Mouse (Mus musculus) MEL (cell line): ENCODE results near the gene Abcc2. TPM values are rescaled to one million over a fixed set of nuclear protein-coding genes. Genes with fewer than 3 reads are reported as not detected.

Experiments used
- DNase-seq: peaks from one replicate; pipeline ENCODE4 v3.0.0; 2011; ENCODE audit warnings: low read depth, low spot score
- H3K27ac ChIP-seq: 2 replicates; pipeline ENCODE4 v1.5.1; 2012; ENCODE audit warnings: low read depth, mild to moderate bottlenecking, control low read depth, low read length, moderate library complexity; ENCODE audit not compliant: control insufficient read depth
- H3K27me3 ChIP-seq, 2 experiments: fragments of 150-350 bp in 1 of 2; sonication (generic) in 1 of 2; 2 replicates each; pipeline ENCODE4 v1.6.1; 2012; ENCODE audit warnings: low read length in 2 of 2, mild to moderate bottlenecking in 2 of 2, improper control_type of control experiment in 1 of 2, moderate library complexity in 1 of 2; ENCODE audit not compliant: insufficient read depth in 2 of 2, control insufficient read depth in 1 of 2
- H3K36me3 ChIP-seq, 2 experiments: 2 replicates each; pipeline ENCODE4 v1.6.1; 2012 to 2014; ENCODE audit warnings: low read length in 2 of 2, improper control_type of control experiment in 1 of 2, inconsistent platforms in 1 of 2, mild to moderate bottlenecking in 1 of 2; ENCODE audit not compliant: insufficient read depth in 2 of 2, control insufficient read depth in 1 of 2
- H3K4me1 ChIP-seq, 2 experiments: fragments of 150-350 bp in 1 of 2; sonication (generic) in 1 of 2; 2 replicates each; pipeline ENCODE4 v1.6.1; 2012; ENCODE audit warnings: low read length in 2 of 2, improper control_type of control experiment in 1 of 2, mild to moderate bottlenecking in 1 of 2; ENCODE audit not compliant: insufficient read depth in 2 of 2, control insufficient read depth in 1 of 2
- H3K4me3 ChIP-seq, 2 experiments: fragments of 150-350 bp in 1 of 2; sonication (generic) in 1 of 2; 2 replicates each; pipeline ENCODE4 v1.5.1; 2012; ENCODE audit warnings: low read depth in 2 of 2, low read length in 2 of 2, mild to moderate bottlenecking in 2 of 2, moderate library complexity in 2 of 2, control low read depth in 1 of 2, improper control_type of control experiment in 1 of 2; ENCODE audit not compliant: control insufficient read depth in 1 of 2, insufficient read depth in 1 of 2
- H3K79me2 ChIP-seq: 2 replicates; pipeline ENCODE4 v1.6.1; 2012; ENCODE audit warnings: mild to moderate bottlenecking, low read length, moderate library complexity; ENCODE audit not compliant: control insufficient read depth, poor library complexity, insufficient read depth
- H3K9ac ChIP-seq: 2 replicates; pipeline ENCODE4 v1.6.1; 2012; ENCODE audit warnings: low read depth, mild to moderate bottlenecking, control low read depth, low read length, moderate library complexity; ENCODE audit not compliant: control insufficient read depth, poor library complexity, severe bottlenecking
- H3K9me3 ChIP-seq: fragments of 150-350 bp; sonication (generic); replicated peaks from 2 replicates; pipeline ENCODE4 v1.6.1; 2012; ENCODE audit warnings: mild to moderate bottlenecking, low read length, improper control_type of control experiment, moderate library complexity; ENCODE audit not compliant: insufficient read depth
- BHLHE40 ChIP-seq: IDR thresholded peaks from 2 replicates; pipeline ENCODE4 v1.6.1; 2012; ENCODE audit warnings: low read depth, mild to moderate bottlenecking, inconsistent platforms, low read length, improper control_type of control experiment, borderline replicate concordance
- CHD1 ChIP-seq: IDR thresholded peaks from 2 replicates; pipeline ENCODE4 v1.6.1; 2012; ENCODE audit warnings: low read depth, mild to moderate bottlenecking, inconsistent platforms, low read length, improper control_type of control experiment
- CHD2 ChIP-seq: IDR thresholded peaks from 2 replicates; pipeline ENCODE4 v1.6.1; 2011; ENCODE audit warnings: low read length, improper control_type of control experiment
- CTCF ChIP-seq, 3 experiments: IDR thresholded peaks in 2 of 3; conservative IDR thresholded peaks in 1 of 3; 2 replicates each; pipeline ENCODE4 v1.5.1; 2011 to 2012; ENCODE audit warnings: low read length in 3 of 3, low read depth in 2 of 3, mild to moderate bottlenecking in 2 of 3, improper control_type of control experiment in 1 of 3, inconsistent platforms in 1 of 3, mixed read lengths in 1 of 3, moderate library complexity in 1 of 3; ENCODE audit not compliant: control insufficient read depth in 1 of 3, insufficient read depth in 1 of 3, poor library complexity in 1 of 3, severe bottlenecking in 1 of 3
- E2F4 ChIP-seq: IDR thresholded peaks from 2 replicates; pipeline ENCODE4 v1.6.1; 2011; ENCODE audit warnings: low read depth, low read length, improper control_type of control experiment, borderline replicate concordance
- ELF1 ChIP-seq: IDR thresholded peaks from 2 replicates; pipeline ENCODE4 v1.6.1; 2014; ENCODE audit warnings: low read depth, mild to moderate bottlenecking, inconsistent platforms, low read length, improper control_type of control experiment, moderate library complexity
- EP300 ChIP-seq, 2 experiments: IDR thresholded peaks; 2 replicates each; pipeline ENCODE4 v1.6.1; 2011; ENCODE audit warnings: improper control_type of control experiment in 2 of 2, low read length in 2 of 2, low read depth in 1 of 2, mild to moderate bottlenecking in 1 of 2
- GABPA ChIP-seq: IDR thresholded peaks from 2 replicates; pipeline ENCODE4 v1.6.1; 2012; ENCODE audit warnings: low read depth, mild to moderate bottlenecking, inconsistent platforms, low read length, improper control_type of control experiment, moderate library complexity
- GATA1 ChIP-seq: IDR thresholded peaks from 2 replicates; pipeline ENCODE4 v1.6.1; 2011; ENCODE audit warnings: low read depth, low read length, improper control_type of control experiment
- KAT2A ChIP-seq: conservative IDR thresholded peaks from 2 replicates; pipeline ENCODE4 v1.6.1; 2012; ENCODE audit warnings: low read depth, low read length, improper control_type of control experiment, inconsistent platforms
- MAFK ChIP-seq: IDR thresholded peaks from 2 replicates; pipeline ENCODE4 v1.6.1; 2011; ENCODE audit warnings: low read depth, mild to moderate bottlenecking, low read length, improper control_type of control experiment, borderline replicate concordance
- MAX ChIP-seq: IDR thresholded peaks from 2 replicates; pipeline ENCODE4 v1.6.1; 2011; ENCODE audit warnings: low read length, improper control_type of control experiment
- MAZ ChIP-seq: IDR thresholded peaks from 2 replicates; pipeline ENCODE4 v1.6.1; 2012; ENCODE audit warnings: low read depth, mild to moderate bottlenecking, inconsistent platforms, low read length, improper control_type of control experiment
- MEF2A ChIP-seq: IDR thresholded peaks from 2 replicates; pipeline ENCODE4 v1.6.1; 2014; ENCODE audit warnings: low read depth, mild to moderate bottlenecking, inconsistent platforms, low read length, improper control_type of control experiment; ENCODE audit not compliant: poor library complexity, insufficient replicate concordance, severe bottlenecking; ENCODE audit errors: extremely low read depth
- MXI1 ChIP-seq: IDR thresholded peaks from 2 replicates; pipeline ENCODE4 v1.6.1; 2011; ENCODE audit warnings: mild to moderate bottlenecking, low read depth, low read length, improper control_type of control experiment
- MYB ChIP-seq: IDR thresholded peaks from 2 replicates; pipeline ENCODE4 v1.6.1; 2011; ENCODE audit warnings: mild to moderate bottlenecking, low read depth, low read length, improper control_type of control experiment
- MYC ChIP-seq: IDR thresholded peaks from 2 replicates; pipeline ENCODE4 v1.6.1; 2011; ENCODE audit warnings: low read depth, mild to moderate bottlenecking, low read length, improper control_type of control experiment, moderate library complexity
- NRF1 ChIP-seq: IDR thresholded peaks from 2 replicates; pipeline ENCODE4 v1.6.1; 2014; ENCODE audit warnings: low read depth, mild to moderate bottlenecking, inconsistent platforms, low read length, improper control_type of control experiment, moderate library complexity; ENCODE audit not compliant: poor library complexity, insufficient read depth, severe bottlenecking
- POLR2A ChIP-seq, 2 experiments: IDR thresholded peaks; 2 replicates each; pipeline ENCODE4 v1.6.1; 2011 to 2012; ENCODE audit warnings: low read length in 2 of 2, mild to moderate bottlenecking in 2 of 2, control low read depth in 1 of 2, improper control_type of control experiment in 1 of 2, low read depth in 1 of 2, moderate library complexity in 1 of 2; ENCODE audit not compliant: control insufficient read depth in 1 of 2, insufficient read depth in 1 of 2, poor library complexity in 1 of 2
- POLR2AphosphoS2 ChIP-seq: IDR thresholded peaks from 2 replicates; pipeline ENCODE4 v1.6.1; 2011; ENCODE audit warnings: low read length, improper control_type of control experiment
- RAD21 ChIP-seq: IDR thresholded peaks from 2 replicates; pipeline ENCODE4 v1.6.1; 2011; ENCODE audit warnings: mild to moderate bottlenecking, low read depth, low read length, improper control_type of control experiment
- RCOR1 ChIP-seq: IDR thresholded peaks from 2 replicates; pipeline ENCODE4 v1.6.1; 2012; ENCODE audit warnings: low read depth, mild to moderate bottlenecking, inconsistent platforms, low read length, improper control_type of control experiment
- SIN3A ChIP-seq: IDR thresholded peaks from 2 replicates; pipeline ENCODE4 v1.6.1; 2012; ENCODE audit warnings: low read length, improper control_type of control experiment, inconsistent platforms
- TBP ChIP-seq: IDR thresholded peaks from 2 replicates; pipeline ENCODE4 v1.8.0; 2011; ENCODE audit warnings: low read depth, low read length, improper control_type of control experiment
- TCF12 ChIP-seq: IDR thresholded peaks from 2 replicates; pipeline ENCODE4 v1.6.1; 2014; ENCODE audit warnings: low read depth, mild to moderate bottlenecking, inconsistent platforms, low read length, improper control_type of control experiment, moderate library complexity
- UBTF ChIP-seq: IDR thresholded peaks from 2 replicates; pipeline ENCODE4 v1.6.1; 2012; ENCODE audit warnings: low read depth, mild to moderate bottlenecking, inconsistent platforms, low read length, improper control_type of control experiment, moderate library complexity, borderline replicate concordance; ENCODE audit not compliant: insufficient read depth
- USF1 ChIP-seq: IDR thresholded peaks from 2 replicates; pipeline ENCODE4 v1.6.1; 2014; ENCODE audit warnings: low read depth, mild to moderate bottlenecking, inconsistent platforms, low read length, improper control_type of control experiment, moderate library complexity
- ZKSCAN1 ChIP-seq: IDR thresholded peaks from 2 replicates; pipeline ENCODE4 v1.6.1; 2012; ENCODE audit warnings: low read depth, mild to moderate bottlenecking, inconsistent platforms, low read length, improper control_type of control experiment, moderate library complexity
- ZMIZ1 ChIP-seq: IDR thresholded peaks from 2 replicates; pipeline ENCODE4 v1.6.1; 2012; ENCODE audit warnings: low read depth, mild to moderate bottlenecking, inconsistent platforms, low read length, improper control_type of control experiment, moderate library complexity
- polyA plus RNA-seq, 2 experiments: library from polyadenylated mRNA; stranded (reverse) in 1 of 2; unstranded in 1 of 2; fragments of >175 nt in 1 of 2; fragments of >200 nt in 1 of 2; gene quantifications; 2 replicates each; pipeline versions ENCODE4 v1.2.1 to v1.2.4; 2012; ENCODE audit warnings: low replicate concordance in 2 of 2, low read depth in 1 of 2; ENCODE audit not compliant: insufficient read length in 2 of 2, insufficient read depth in 1 of 2, missing spikeins in 1 of 2
- total RNA-seq: library from RNA; depleted of rRNA; stranded (reverse); fragments of 300-350 nt; gene quantifications from 2 replicates; pipeline ENCODE4 v1.2.3, GENCODE M21; 2012

Gene Abcc2
- total and polyA plus RNA-seq, 3 experiments, result 0.04 TPM; not detected in 2

- H3K27me3 ChIP-seq, result peaks cover 2 to 3% of the 10 kb centered on the region in 2 experiments; a peak in 2 of 4 replicates
- no peak for DNase-seq
- H3K27ac ChIP-seq, result no peak overlapping the region
- H3K79me2 ChIP-seq, result no peaks in the 10 kb centered on the region
- H3K36me3 ChIP-seq, result peaks cover 0 to 4% of the 10 kb centered on the region in 2 experiments; a peak in 2 of 4 replicates
- no peak overlapping the region for H3K4me3 ChIP-seq
- H3K4me1 ChIP-seq, result peaks cover 0 to 7% of the 10 kb centered on the region in 2 experiments; a peak in 1 of 4 replicates
- no peak overlapping the region for H3K9ac ChIP-seq
- TF ChIP-seq POLR2A (IDR thresholded peaks at IDR 0.05; ENCODE audit: control insufficient read depth in 1 of 2, insufficient read depth in 1 of 2, low read depth in 1 of 2, low read length in 2 of 2, poor library complexity in 1 of 2), result no peak
- TF ChIP-seq MEF2A, result no peak
- no peak for TF ChIP-seq USF1
- no peak for TF ChIP-seq TBP
- no peak for TF ChIP-seq TCF12
- TF ChIP-seq CTCF (IDR thresholded peaks at IDR 0.05 in 2 of 3, conservative IDR thresholded peaks at IDR 0.05 in 1 of 3; ENCODE audit: control insufficient read depth in 1 of 3, insufficient read depth in 1 of 3, low read depth in 2 of 3, low read length in 3 of 3, poor library complexity in 1 of 3, severe bottlenecking in 1 of 3), result no peak
- TF ChIP-seq, all 39 proteins: peak for 0
- H3K9me3 ChIP-seq, result no peaks in the 10 kb centered on the region
These were observed 31.3 kb downstream of the Abcc2 start for GRCm38 (mm10) chr19:43813315-43813714.

DNA sequence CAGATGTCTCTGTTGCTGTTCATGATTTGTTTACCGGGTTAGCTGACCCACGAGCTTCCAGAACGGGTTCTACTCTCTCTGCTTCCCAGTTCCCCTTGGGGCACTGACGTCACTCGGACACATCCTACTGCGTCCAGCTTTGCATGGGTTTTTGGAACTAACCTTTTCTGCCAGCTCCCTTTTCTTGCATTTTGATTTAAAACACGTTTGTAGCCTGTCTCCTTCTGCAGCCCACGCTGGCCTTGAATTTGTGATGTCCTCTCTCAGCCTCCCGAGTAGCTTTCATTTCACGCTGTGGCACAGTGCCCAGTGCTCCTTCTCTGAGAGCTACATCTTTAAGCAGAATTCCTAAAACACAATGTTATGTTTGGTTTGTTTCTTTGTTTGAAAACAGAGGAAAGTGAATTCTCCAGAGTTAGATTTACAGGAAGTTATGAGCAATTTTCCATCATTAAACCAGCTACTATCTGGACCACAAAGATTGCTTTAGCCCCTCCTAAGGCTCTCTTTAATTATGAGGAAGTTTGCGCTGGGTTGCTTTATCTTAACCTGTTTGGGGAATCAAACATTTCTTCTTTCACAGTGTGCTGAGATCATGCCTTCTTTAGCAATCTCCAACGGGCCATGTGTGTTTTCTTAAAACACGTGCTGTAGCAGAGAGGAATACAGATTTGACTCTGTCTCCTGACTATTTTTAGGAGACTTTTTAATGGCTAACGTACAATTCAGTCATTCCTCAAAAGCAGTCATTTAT lies 33.8 kb downstream of the Abcc2 start:
- H3K27ac ChIP-seq, result no peak overlapping the region
- no peak overlapping the region for H3K9ac ChIP-seq
- peaks cover 2 to 3% of the 10 kb centered on the region in 2 experiments; a peak in 2 of 4 replicates for H3K27me3 ChIP-seq
- peaks cover 0 to 7% of the 10 kb centered on the region in 2 experiments; a peak in 1 of 4 replicates for H3K4me1 ChIP-seq
- DNase-seq, result peak; percentile 70
- H3K79me2 ChIP-seq, result no peaks in the 10 kb centered on the region
- H3K4me3 ChIP-seq, result peak overlapping the region; percentile 20 to 56
- H3K36me3 ChIP-seq, result peaks cover 0 to 4% of the 10 kb centered on the region in 2 experiments; a peak in 2 of 4 replicates
- H3K9me3 ChIP-seq, result no peaks in the 10 kb centered on the region
- no peak for TF ChIP-seq POLR2AphosphoS2
- no peak for TF ChIP-seq GABPA
- TF ChIP-seq ZMIZ1, result no peak
- no peak for TF ChIP-seq MAZ
- TF ChIP-seq MYC, result peak; percentile 90; the same call in 1 of the 2 replicates
- TF ChIP-seq MEF2A, result no peak
- peak in 1 of 2 experiments; percentile 71; a peak in 3 of 4 replicates for TF ChIP-seq EP300 (IDR thresholded peaks at IDR 0.05; ENCODE audit: low read depth in 1 of 2, low read length in 2 of 2)
- peak; percentile 94 for TF ChIP-seq MAX
- TF ChIP-seq KAT2A, result no peak
- peak; percentile 73 for TF ChIP-seq GATA1
- peak; percentile 62; the same call in 1 of the 2 replicates for TF ChIP-seq MXI1
- no peak for TF ChIP-seq ELF1
- no peak for TF ChIP-seq ZKSCAN1
- TF ChIP-seq NRF1, result no peak
- TF ChIP-seq E2F4, result no peak
- no peak for TF ChIP-seq MYB
- TF ChIP-seq RAD21, result no peak
- TF ChIP-seq MAFK, result no peak
- peak; percentile 64 for TF ChIP-seq TBP
- TF ChIP-seq CHD2, result no peak
- peak; percentile 93 for TF ChIP-seq RCOR1
- TF ChIP-seq BHLHE40, result peak; percentile 84
- no peak for TF ChIP-seq CHD1
- peak; percentile 69; the same call in 1 of the 2 replicates for TF ChIP-seq SIN3A
- TF ChIP-seq UBTF, result no peak
